ENCODE assay signal across 1 mouse cellular context in the genomic region with DNA sequence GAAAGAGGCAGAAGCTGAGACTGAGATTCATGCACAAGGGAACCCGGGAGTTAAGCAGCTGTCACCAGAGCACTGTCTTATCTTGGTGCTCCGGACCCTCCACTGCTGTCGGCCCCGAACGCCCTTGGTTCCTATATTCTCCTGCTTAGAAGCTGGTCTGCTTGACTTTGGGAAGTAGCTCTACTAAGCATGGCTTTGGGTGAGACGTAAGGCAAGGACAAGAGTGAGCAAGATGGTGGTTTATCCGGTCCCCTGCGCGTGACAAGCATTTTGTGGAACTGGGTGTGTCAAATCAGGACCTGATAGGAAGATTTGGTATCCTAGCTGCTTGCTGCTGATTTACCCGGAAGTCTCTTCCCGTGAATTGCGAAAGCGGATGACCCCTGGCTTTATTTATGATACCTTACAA.
TF ChIP-seq lines count a peak whose summit lies in the region.

No protein-coding gene starts in this region.

TF ChIP-seq in C2C12, 6 proteins besides CTCF, POLR2A, EP300 and RAD21:
- TF ChIP-seq FOSL1 (IDR thresholded peaks at IDR 0.05; ENCODE audit: insufficient read depth, low read length, poor library complexity, severe bottlenecking) (no peak), MAX (IDR thresholded peaks at IDR 0.05) (no peak), CEBPB (IDR thresholded peaks at IDR 0.05; ENCODE audit: low read depth) (peak; percentile 89)
